Mouse (Mus musculus) urinary bladder, adult 2 months (tissue): ENCODE results near the gene Eif5. TPM values are rescaled to one million over a fixed set of nuclear protein-coding genes. Genes with fewer than 3 reads are reported as not detected.
"Not testable (repeated sequence)": the region's sequence is repeated elsewhere in the genome, so short reads cannot be mapped to it uniquely, and the experiment has no call there.

Experiments used
- DNase-seq: peaks from one replicate; pipeline ENCODE4 v3.0.0; 2022; ENCODE audit warnings: low spot score
- polyA plus RNA-seq: library from polyadenylated mRNA; depleted of rRNA; stranded (reverse); fragments of >200 nt; gene quantifications from 2 replicates; pipeline ENCODE4 v1.2.3, GENCODE M21; 2012; rRNA removed

The Eif5 gene
- 139 and 141 TPM in 2 replicates for polyA plus RNA-seq

GRCm38 (mm10) chr12:111537796-111538291, at the start of gene Eif5:
Eif5 (plus strand) TSS chr12:111538016.
- DNase-seq = peak; percentile 99

GRCm38 (mm10) chr12:111489261-111489865, 48.5 kb upstream of the Eif5 start:
- DNase-seq = no peak

- DNase-seq = no peak
Observed at GRCm38 (mm10) chr12:111494931-111495330, 42.9 kb upstream of the Eif5 start.

GRCm38 (mm10) chr12:111497076-111497475, 40.7 kb upstream of the Eif5 start:
- no peak for DNase-seq

GRCm38 (mm10) chr12:111499617-111500016, 38.2 kb upstream of the Eif5 start:
- DNase-seq = no peak

GRCm38 (mm10) chr12:111500725-111501124, 37.1 kb upstream of the Eif5 start:
- DNase-seq = no peak

- no peak for DNase-seq
Observed at GRCm38 (mm10) chr12:111503063-111503567, 34.7 kb upstream of the Eif5 start.

- DNase-seq = no peak
Observed at GRCm38 (mm10) chr12:111503571-111503970, 34.2 kb upstream of the Eif5 start.

GRCm38 (mm10) chr12:111504904-111505303, 32.9 kb upstream of the Eif5 start:
- peak; percentile 74 for DNase-seq

GRCm38 (mm10) chr12:111507001-111507400, 30.8 kb upstream of the Eif5 start:
- DNase-seq = no peak

- DNase-seq = no peak
Observed at GRCm38 (mm10) chr12:111507962-111508361, 29.9 kb upstream of the Eif5 start.

GRCm38 (mm10) chr12:111508438-111508837, 29.4 kb upstream of the Eif5 start:
- not testable (repeated sequence) for DNase-seq

- no peak for DNase-seq
Observed at GRCm38 (mm10) chr12:111512572-111513063, 25.2 kb upstream of the Eif5 start.

GRCm38 (mm10) chr12:111513673-111514072, 24.1 kb upstream of the Eif5 start:
- no peak for DNase-seq

GRCm38 (mm10) chr12:111514231-111514792, 23.5 kb upstream of the Eif5 start:
- DNase-seq = no peak

GRCm38 (mm10) chr12:111514874-111515649, 22.8 kb upstream of the Eif5 start:
- DNase-seq = no peak

GRCm38 (mm10) chr12:111515920-111516319, 21.9 kb upstream of the Eif5 start:
- DNase-seq = no peak

- no peak for DNase-seq
Observed at GRCm38 (mm10) chr12:111516826-111517225, 21.0 kb upstream of the Eif5 start.

GRCm38 (mm10) chr12:111517901-111518300, 19.9 kb upstream of the Eif5 start:
- DNase-seq = no peak

GRCm38 (mm10) chr12:111518391-111518790, 19.4 kb upstream of the Eif5 start:
- no peak for DNase-seq

GRCm38 (mm10) chr12:111519821-111520220, 18.0 kb upstream of the Eif5 start:
- no peak for DNase-seq

GRCm38 (mm10) chr12:111520994-111521393, 16.8 kb upstream of the Eif5 start:
- DNase-seq = no peak
